Mouse (Mus musculus) E14TG2a.4 (cell line): ENCODE data around the gene Itpk1.

Source experiments
- CTCF ChIP-seq: conservative IDR thresholded peaks from 2 replicates; pipeline ENCODE4 v1.5.1; 2014; ENCODE audit warnings: low read length
- NANOG ChIP-seq: IDR thresholded peaks from 2 replicates; pipeline ENCODE4 v1.6.1; 2014; ENCODE audit warnings: borderline replicate concordance, low read length, mixed read lengths
- POU5F1 ChIP-seq: IDR thresholded peaks from 2 replicates; pipeline ENCODE4 v1.6.1; 2014; ENCODE audit warnings: low read length, borderline replicate concordance

GRCm38 (mm10) chr12:102625118-102625517 is 79.6 kb downstream of the Itpk1 start:
- TF ChIP-seq CTCF (no peak), POU5F1 (no peak), NANOG (no peak)
